ENCODE assay signal across 8 mouse cellular contexts in genomic region chr4:142772751-142773455, GRCm38 (mm10).
A peak's percentile ranks its signal among the peaks of the same experiment; 100 is the strongest.
DNase-seq lines count a peak whose midpoint lies in the region; ATAC-seq and TF ChIP-seq lines count a peak whose summit lies in the region.

No protein-coding gene starts in this region.

- no peaks in the 10 kb centered on the region for H3K36me3 ChIP-seq in forebrain, embryonic 16.5 days (ENCODE audit: control insufficient read depth, insufficient read depth)
- no peaks in the 10 kb centered on the region for H3K36me3 ChIP-seq in small intestine, adult 2 months (ENCODE audit: control insufficient read depth, insufficient read depth, low read length)

- H3K4me1 ChIP-seq in forebrain, embryonic 16.5 days (replicated peaks; ENCODE audit: control insufficient read depth, insufficient read depth, low read length): peaks cover 26% of the 10 kb centered on the region
- H3K4me1 ChIP-seq in small intestine, adult 2 months (ENCODE audit: control insufficient read depth, insufficient read depth, insufficient read length, low read length): peaks cover 21% of the 10 kb centered on the region

- peak overlapping the region; percentile 27 for H3K4me2 ChIP-seq in forebrain, embryonic 16.5 days (ENCODE audit: low read length)

- 3% methylated on average over 16 of the region's 16 CpGs for WGBS in forebrain, embryonic 16.5 days
- WGBS in small intestine, adult 2 months: 8% methylated on average over 16 of the region's 16 CpGs

- peak; percentile 75 for ATAC-seq in forebrain, embryonic 16.5 days
- ATAC-seq in megakaryocyte, adult 5-6 weeks (ENCODE audit: poor library complexity, severe bottlenecking): no peak

- peak; percentile 17 to 21 for DNase-seq in frontal cortex, postnatal 36 days (ENCODE audit: low spot score in 2 of 2)
- no peak for DNase-seq in frontal cortex, postnatal 14 days (ENCODE audit: low spot score in 2 of 2)
- peak; percentile 45 for DNase-seq in cerebellum, adult 11 months
- DNase-seq in kidney, postnatal 14 days: peak; percentile 53
- DNase-seq in lung, adult 18-20 months: no peak

- TF ChIP-seq CTCF in small intestine, adult 2 months (IDR thresholded peaks at IDR 0.05; ENCODE audit: extremely low read depth, insufficient read length, insufficient replicate concordance, low read depth, low read length): no peak

- no peaks in the 10 kb centered on the region for H3K9me3 ChIP-seq in forebrain, embryonic 16.5 days (ENCODE audit: control insufficient read depth, low read length)

- TF ChIP-seq POLR2A in small intestine, adult 2 months (IDR thresholded peaks at IDR 0.05; ENCODE audit: low read depth, low read length): no peak

- H3K4me3 ChIP-seq in forebrain, embryonic 16.5 days (replicated peaks; ENCODE audit: low read length): no peak overlapping the region
- H3K4me3 ChIP-seq in small intestine, adult 2 months (ENCODE audit: low read depth, low read length): no peak overlapping the region

- peak overlapping the region; percentile 71 for H3K27ac ChIP-seq in forebrain, embryonic 16.5 days (ENCODE audit: low read length)
- peak overlapping the region; percentile 82 for H3K27ac ChIP-seq in small intestine, adult 2 months (ENCODE audit: insufficient read depth, low read depth, low read length)

- H3K27me3 ChIP-seq in forebrain, embryonic 16.5 days (replicated peaks; ENCODE audit: control insufficient read depth, insufficient read depth, low read length): no peaks in the 10 kb centered on the region
- no peaks in the 10 kb centered on the region for H3K27me3 ChIP-seq in small intestine, adult 2 months (ENCODE audit: control insufficient read depth, insufficient read depth, low read length)

- H3K9ac ChIP-seq in forebrain, embryonic 16.5 days (replicated peaks; ENCODE audit: low read depth, low read length): no peak overlapping the region; the same call in none of the 2 replicates

Comparison
In these comparisons a context has a peak if more than half of its experiments do, and no peak if none do; other contexts are left out.
1. DNase-seq: peak in frontal cortex, postnatal 36 days (2 of 2), cerebellum, adult 11 months (single experiment) and kidney, postnatal 14 days (single experiment); none in frontal cortex, postnatal 14 days (0 of 2) and lung, adult 18-20 months (0 of 2).